Mouse (Mus musculus) T-cell, adult 2 months (primary cell): ENCODE results near the gene Baiap2l1.

Source experiments
- DNase-seq: peaks from one replicate; pipeline ENCODE4 v3.0.0; 2022; ENCODE audit warnings: low spot score

Baiap2l1 gene

GRCm38 (mm10) chr5:144284599-144284998, 73.3 kb downstream of the Baiap2l1 start:
- DNase-seq, result no peak

- peak; percentile 39 for DNase-seq
Measured at GRCm38 (mm10) chr5:144283551-144284031, 74.3 kb downstream of the Baiap2l1 start.

GRCm38 (mm10) chr5:144282470-144283260, 75.2 kb downstream of the Baiap2l1 start:
- DNase-seq, result no peak

GRCm38 (mm10) chr5:144279926-144280325, 78.0 kb downstream of the Baiap2l1 start:
- DNase-seq, result no peak

GRCm38 (mm10) chr5:144279081-144279541, 78.8 kb downstream of the Baiap2l1 start:
- DNase-seq, result no peak

- no peak for DNase-seq
Measured at GRCm38 (mm10) chr5:144278374-144278960, 79.4 kb downstream of the Baiap2l1 start.

- no peak for DNase-seq
Measured at GRCm38 (mm10) chr5:144276898-144277630, 80.8 kb downstream of the Baiap2l1 start.

- DNase-seq, result no peak
Measured at GRCm38 (mm10) chr5:144274904-144275303, 83.0 kb downstream of the Baiap2l1 start.

- DNase-seq, result no peak
Measured at GRCm38 (mm10) chr5:144271772-144272171, 86.1 kb downstream of the Baiap2l1 start.

- DNase-seq, result no peak
Measured at GRCm38 (mm10) chr5:144271118-144271517, 86.8 kb downstream of the Baiap2l1 start.

- no peak for DNase-seq
Measured at GRCm38 (mm10) chr5:144270420-144270819, 87.5 kb downstream of the Baiap2l1 start.

GRCm38 (mm10) chr5:144269926-144270325, 88.0 kb downstream of the Baiap2l1 start:
- DNase-seq, result no peak

GRCm38 (mm10) chr5:144267535-144268241, 90.2 kb downstream of the Baiap2l1 start:
- no peak for DNase-seq

- no peak for DNase-seq
Measured at GRCm38 (mm10) chr5:144263496-144263895, 94.4 kb downstream of the Baiap2l1 start.

- no peak for DNase-seq
Measured at GRCm38 (mm10) chr5:144263082-144263481, 94.8 kb downstream of the Baiap2l1 start.

GRCm38 (mm10) chr5:144261829-144262228, 96.1 kb downstream of the Baiap2l1 start:
- no peak for DNase-seq

- DNase-seq, result no peak
Measured at GRCm38 (mm10) chr5:144261309-144261708, 96.6 kb downstream of the Baiap2l1 start.

GRCm38 (mm10) chr5:144260464-144260863, 97.4 kb downstream of the Baiap2l1 start:
- no peak for DNase-seq

- DNase-seq, result no peak
Measured at GRCm38 (mm10) chr5:144259228-144259627, 98.7 kb downstream of the Baiap2l1 start.

GRCm38 (mm10) chr5:144258687-144259086, 99.2 kb downstream of the Baiap2l1 start:
- DNase-seq, result no peak

GRCm38 (mm10) chr5:144258131-144258611, 99.7 kb downstream of the Baiap2l1 start:
- DNase-seq, result no peak
